Mouse (Mus musculus) liver, embryonic 14.5 days (tissue): ENCODE data around the gene Chd2.

Experiments
- CTCF ChIP-seq: IDR thresholded peaks from 2 replicates; pipeline ENCODE4 v1.5.1; 2016; ENCODE audit warnings: antibody characterized with exemption, low read depth, control low read depth
- EP300 ChIP-seq: IDR thresholded peaks from 2 replicates; pipeline ENCODE4 v1.6.1; 2016; ENCODE audit warnings: antibody characterized with exemption, low read depth

GRCm38 (mm10) chr7:73405550-73405949, 136.1 kb downstream of the Chd2 start:
- no peak for TF ChIP-seq CTCF
- no peak for TF ChIP-seq EP300
